Mouse (Mus musculus): Measurements from ENCODE around the gene Mindy4b-ps.
"Not testable (repeated sequence)": the region's sequence is repeated elsewhere in the genome, so short reads cannot be mapped to it uniquely, and the experiment has no call there.

Mindy4b-ps gene

DNA sequence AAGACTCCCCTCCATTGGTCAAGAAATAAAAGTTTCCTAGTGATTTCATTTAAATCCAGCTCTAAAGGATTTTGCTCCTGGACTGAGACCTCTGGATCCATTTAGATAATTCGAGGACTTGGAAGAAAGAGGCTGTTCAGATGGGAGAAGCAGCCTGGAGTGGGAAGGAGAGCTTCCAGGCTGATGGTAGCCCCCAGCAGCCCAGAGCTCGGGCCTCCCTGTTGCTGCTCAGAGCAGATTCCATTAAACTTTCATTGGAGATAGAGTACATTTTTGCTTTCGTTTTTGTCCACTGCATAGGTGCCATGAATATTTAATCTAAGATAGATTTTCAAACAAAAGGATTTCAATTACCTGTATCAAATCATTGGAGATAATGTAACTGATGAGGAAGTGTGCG, at the start of gene Mindy4b-ps:
Mindy4b-ps (minus strand) TSS at position 101 of the 400 bp plus-strand sequence.
- in situ Hi-C loops (cut with MboI, MseI), result no loop called here

DNA sequence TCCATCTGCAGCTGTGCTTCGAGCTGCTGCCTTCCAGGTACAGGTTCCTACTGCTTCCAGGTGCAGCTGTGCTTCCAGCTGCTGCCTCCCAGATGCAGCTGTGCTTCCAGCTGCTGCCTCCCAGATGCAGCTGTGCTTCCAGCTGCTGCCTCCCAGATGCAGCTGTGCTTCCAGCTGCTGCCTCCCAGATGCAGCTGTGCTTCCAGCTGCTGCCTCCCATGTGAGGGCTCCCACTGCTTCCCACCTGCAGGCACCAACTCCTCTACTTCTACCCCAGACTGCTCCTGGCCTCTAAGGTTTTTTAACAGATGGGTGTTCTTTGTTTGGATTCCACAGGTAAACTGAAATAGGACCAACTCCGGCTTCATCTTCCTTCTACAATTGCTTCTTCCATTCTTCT, 49.8 kb upstream of the Mindy4b-ps start:
- in situ Hi-C loops (cut with MboI, MseI), result not testable (repeated sequence)

DNA sequence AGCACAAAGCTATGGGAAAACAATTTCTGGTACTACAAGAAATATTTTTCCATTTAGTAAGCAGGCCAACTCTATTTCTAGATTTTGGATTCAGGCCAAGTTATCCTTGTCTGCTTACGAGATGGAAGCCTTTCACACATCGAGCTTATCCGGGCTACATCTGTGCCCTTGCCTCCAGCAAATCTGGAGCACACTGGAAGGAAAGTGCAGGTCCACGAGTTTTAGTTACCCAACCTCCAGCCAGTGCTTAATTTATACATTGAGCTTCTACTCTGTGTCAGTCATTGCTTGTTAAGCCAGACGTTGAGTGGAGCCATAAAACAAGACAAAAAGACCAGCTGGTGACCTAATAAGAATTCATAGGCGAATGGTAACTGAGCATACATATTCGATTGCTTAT, 43.6 kb upstream of the Mindy4b-ps start:
- in situ Hi-C loops (cut with MboI, MseI), result no loop called here

DNA sequence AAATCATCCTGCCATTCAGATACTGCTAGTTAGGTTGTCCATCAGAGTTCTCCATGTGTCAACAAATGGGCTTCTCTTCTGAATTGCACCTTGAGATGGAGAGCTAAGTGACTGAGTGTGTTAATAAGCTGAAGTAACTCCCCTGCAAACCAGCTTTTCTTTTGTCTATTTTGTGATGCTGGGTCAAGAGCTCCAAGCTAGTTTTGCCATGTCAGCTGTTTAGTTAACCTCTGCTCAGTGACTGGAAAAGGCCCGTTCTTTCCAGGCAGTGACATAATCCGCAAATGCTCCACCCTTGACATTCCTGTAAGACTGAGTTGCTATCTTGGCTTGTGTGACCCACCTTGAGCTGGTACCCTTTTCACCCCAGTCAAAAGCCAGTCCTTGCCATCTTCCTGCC, 40.9 kb upstream of the Mindy4b-ps start:
- in situ Hi-C loops (cut with MboI, MseI), result no loop called here

DNA sequence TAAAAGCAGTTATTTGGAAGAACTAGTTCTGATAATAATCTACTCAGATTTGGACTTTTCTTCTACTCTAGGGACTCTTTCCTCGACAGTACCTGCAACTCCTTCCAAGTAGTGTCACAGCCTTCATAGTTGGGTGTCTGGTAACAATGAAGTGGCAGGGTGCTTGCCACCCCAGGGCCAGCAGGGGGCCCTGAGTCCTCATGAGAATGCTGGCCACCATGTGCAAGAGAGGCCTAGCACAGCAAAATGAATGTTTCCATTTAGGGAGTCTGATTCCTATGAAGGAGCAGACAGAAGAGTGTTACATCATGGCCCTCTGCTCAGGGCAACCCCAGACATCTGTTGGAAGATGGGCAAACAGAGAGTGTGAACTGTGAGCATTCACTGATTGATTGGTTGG, 21.3 kb upstream of the Mindy4b-ps start:
- in situ Hi-C loops (cut with MboI, MseI), result no loop called here

DNA sequence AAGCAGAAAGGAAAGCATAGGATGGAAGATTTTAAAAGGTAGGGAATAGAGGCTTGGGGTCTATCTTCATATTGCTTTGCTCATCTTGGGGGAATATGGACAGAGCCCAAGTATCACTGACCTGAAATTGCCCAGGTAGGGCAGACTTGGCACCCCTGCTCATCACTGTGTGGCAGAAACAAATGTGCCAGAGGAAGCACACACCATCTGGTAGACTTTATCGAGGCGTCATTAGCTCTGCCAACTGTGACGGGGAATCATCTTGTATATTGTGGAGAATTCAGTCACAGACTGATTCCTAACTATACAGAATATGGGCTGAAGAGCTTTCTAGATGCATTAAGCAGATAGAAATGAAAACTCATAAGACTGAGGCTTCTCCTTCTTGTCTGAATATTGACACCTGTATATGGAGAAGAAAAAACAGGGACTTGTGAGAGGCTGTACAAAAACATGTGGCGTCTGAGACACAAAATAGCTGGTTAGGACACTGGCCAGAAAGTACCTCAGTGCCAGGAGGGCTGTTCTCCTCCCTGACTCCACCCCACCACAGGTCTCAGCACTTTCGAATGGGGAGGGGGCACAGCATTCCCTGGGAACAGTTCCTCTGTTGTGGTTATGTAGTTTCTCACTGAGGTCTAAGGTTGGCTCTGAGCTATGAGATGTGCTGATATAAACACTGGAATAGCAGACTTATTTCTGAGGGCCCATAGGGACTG, 11.5 kb upstream of the Mindy4b-ps start:
- in situ Hi-C loops (cut with MboI, MseI), result no loop called here

DNA sequence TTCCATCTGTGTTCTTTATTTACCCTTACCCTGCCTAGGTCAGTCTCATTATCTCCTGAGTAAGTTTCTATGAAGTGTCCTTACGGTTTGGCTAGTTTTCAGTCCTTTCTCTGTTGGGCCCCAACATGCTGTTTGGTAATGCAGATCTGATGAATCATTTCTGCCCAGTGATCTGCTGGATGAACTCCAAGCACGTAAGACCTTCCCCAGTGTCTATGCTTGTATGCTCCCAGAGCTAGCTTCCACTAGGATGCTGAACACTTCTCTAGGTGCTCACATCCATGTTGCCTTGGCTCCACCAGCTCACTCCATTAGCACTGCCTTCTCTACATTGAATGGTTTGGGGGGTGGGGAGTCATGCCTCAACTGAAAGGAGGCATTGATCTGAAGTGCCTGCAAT, 10.8 kb upstream of the Mindy4b-ps start:
- in situ Hi-C loops (cut with MboI, MseI), result no loop called here

DNA sequence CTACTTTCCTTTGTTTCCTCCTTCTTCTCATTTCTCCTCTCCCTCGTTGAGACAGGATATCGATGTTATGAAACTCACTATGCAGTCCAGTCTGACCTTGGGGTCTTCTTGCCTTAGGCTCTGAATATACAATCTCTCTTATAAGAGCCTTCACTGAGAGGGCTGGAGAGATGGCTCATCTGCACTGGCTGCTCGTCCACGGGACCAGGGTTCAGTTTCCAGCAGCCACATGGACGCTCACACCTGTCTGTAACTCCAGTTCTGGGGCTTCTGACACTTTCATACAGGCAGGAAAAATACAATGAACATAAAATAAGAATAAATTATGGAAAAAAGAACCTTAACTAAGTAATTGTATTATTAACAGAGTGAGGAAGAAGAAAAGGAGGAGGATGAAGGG, 9.5 kb upstream of the Mindy4b-ps start:
- in situ Hi-C loops (cut with MboI, MseI), result no loop called here

DNA sequence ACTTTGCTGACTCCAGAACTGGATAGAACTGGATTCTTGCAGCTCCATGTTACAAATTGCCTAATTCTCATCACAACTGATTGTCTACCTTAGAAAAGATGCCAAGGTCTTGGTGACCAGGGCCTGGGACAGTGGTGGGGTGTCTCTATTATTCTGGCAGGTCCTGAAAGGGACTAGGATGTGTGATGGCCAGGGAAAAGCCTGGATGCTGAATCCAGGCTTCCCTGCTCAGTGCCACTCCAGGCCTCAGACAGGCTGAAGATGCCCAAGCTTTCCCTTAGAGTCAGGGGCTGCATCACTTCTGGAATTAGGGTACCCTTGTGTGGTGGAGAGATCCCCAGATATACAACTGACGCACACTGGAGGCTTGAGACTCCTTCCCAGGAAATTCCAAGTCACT, 7.8 kb upstream of the Mindy4b-ps start:
- in situ Hi-C loops (cut with MboI, MseI), result no loop called here

DNA sequence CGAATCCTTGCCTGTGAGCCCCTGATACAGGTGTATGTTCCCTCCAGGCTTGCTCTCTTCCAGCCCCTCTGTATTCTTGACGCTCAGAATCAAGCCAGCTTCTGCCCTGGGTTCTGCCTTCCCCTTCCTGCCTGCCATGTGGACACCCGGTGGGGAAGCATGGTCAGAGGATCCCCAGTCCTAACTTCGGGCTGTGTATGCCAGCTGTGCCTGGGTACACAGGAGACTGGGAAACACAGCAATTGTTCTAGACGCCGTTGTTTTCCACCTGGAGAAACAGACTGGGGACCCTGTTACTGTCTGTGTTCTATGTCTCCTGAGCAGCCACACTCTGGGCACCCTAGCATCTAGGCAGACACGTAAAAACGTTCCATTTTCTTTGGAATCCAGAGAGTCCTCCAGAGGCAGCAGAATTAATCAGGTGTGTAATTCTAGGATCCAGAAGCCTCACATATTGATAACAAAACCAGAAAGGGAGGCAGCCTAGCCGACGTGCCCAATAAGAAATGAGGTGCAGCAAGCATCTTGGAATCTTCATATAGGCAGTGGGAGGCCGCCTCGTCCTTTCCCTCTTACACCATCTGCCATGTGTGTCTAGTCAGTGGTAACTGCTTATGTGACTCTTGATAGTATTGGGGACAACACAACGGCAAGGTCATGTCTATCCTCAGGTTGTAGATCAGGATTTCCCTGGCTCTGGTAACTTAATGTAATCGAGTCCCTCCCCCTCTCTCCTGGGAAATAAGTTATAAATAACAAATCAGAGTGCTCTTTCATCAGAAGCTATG, 6.4 kb upstream of the Mindy4b-ps start:
- in situ Hi-C loops (cut with MboI, MseI), result no loop called here

DNA sequence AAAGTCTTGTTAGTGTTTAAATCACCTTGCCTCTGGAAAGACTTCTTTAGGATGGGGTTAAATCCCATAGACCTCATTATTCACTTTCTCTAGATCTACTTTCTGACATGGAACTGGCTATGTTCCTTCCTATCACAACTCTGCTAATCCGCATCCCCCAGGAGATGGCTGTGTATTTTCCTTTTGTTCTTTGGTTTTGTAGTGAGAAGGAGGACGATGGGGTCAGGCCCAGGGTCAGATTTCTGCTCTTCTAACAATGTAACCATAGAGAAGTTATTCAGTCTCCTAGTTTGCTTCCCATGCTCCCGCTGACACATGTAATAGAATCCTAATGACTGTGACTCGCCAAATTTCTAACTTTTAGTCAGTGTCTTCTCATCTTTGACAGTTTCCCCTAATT, 4.2 kb upstream of the Mindy4b-ps start:
- in situ Hi-C loops (cut with MboI, MseI), result no loop called here

DNA sequence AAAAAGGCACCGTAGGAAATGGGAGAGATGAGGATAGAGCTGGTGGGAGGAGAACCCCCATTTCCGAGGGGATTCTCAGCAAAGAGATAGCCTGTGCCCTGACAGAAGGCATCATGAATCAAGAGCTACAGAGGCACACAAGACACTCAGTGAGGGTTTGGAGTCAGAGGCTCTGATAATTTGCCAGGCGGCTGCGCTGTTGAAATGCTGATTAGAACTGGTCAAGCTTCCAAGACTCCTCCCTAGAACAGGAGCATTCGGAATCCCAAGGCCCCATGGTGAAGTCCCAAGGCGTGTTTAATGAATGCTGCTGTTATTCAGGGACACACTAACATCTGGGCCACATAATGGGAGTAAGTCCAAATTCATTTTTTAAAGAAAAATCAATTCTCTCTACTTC, 4.8 kb downstream of the Mindy4b-ps start:
- in situ Hi-C loops (cut with MboI, MseI), result no loop called here

DNA sequence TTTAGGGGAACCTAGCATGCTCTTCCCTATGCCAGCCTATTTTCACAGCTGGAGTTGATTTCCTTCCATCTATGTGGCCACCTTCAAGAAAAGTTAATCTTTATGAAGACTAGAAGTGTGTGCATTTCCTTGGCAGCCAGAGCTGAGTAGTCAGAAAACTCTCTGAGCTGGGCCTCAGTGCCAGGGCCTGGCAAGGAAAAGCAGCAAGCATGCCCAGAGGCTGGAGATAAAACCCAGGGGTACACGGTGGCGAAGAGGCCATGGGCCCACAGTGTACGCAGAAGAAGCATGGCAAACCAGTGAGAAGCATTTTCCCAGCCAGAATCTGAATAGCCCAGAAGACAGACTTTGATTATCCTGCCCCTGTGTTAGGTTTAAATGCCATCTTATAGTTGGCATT, 7.9 kb downstream of the Mindy4b-ps start:
- in situ Hi-C loops (cut with MboI, MseI), result no loop called here

DNA sequence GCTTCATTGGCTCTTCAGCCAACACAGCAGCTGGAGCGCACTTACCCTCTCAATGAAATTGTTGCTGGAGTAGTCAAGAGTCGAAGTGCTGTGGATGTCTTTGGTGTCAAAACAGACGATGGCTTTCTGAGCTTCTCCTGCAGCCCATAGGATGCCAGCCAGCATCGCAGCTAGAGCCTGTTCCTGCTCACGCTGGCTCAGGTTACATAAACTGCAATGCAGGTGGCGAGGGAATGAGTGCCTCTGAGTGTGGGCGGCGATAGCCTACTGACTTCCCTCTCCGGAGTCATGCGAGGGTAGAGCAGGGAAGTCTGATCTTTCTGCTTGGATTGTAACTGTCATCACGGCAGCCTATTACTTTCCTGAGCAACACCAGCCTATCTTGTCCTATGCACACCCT, 11.8 kb downstream of the Mindy4b-ps start:
- in situ Hi-C loops (cut with MboI, MseI), result no loop called here

DNA sequence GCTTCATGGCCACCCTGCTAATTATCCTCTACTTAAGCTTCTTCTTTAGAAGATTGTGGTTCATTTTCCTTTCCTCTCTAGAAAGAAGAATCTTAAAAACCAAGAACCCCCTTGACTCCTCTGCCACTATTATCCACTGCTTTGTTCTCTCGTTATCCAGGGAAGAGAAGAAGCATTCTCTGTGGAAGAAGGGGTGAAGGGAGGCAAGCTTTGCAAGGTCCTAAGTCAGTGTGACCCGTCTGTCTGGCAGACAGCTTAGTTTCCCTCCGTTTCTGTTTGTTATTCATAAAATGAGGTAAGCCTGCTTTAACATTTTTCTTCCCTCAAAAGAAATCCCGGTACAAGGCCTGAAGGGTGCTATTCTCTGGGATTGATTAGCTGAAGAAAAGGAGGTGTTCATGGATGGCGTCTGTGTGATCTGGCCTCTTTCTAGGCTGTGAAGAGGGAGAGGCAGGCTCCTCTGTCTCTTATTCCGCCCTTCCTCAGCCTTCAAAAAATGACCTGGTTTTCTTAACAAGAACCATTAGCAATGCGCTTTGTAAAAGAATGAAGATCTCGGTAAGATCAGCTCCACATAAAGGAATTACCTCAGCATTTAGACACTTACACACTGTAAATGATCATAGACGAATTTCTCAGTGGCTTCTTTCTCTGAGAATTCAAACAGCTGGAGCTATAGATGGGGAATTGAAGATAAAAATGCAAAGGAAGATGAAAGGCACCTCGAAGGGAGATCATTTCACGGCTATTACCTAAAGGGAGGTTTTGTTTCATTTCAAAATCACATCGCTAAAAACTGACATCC, 12.8 kb downstream of the Mindy4b-ps start:
- in situ Hi-C loops (cut with MboI, MseI), result no loop called here

DNA sequence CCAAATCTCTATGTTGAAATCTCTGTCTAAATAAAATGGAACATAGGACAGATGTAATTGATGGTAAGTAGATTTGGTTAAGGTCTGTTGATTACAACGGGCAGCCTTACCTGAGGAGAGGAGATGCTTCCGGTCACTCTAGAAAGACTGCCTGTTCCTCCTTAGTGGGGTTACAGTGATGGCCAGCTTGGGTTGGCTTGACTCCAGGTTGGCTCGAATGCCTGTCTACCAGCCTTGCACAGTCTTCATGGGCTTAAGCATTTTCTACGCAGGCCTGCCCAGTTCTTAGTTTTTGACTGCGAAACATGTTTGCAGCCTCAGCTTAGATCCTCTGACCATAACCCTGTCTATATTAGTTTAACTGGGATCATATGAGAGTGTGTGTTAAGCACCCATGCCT, 13.5 kb downstream of the Mindy4b-ps start:
- in situ Hi-C loops (cut with MboI, MseI), result no loop called here

DNA sequence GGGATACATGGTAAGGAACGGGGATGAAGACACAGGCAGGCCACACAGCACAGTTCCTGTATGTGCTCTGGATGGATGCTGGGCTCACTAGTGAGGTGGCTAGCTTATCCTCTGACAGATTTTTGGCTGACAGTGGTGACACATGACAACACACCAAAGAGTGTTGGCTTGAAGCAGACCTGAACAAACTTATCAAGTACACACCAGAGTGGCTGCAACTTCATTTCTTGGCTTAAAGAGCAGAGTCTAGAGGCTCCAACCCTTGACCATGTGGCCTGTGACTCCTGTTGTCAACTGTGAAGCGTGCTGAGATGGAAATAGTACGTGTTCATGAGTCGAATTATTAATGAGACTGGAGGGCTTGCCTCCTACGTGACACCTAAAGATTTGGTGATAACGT, 17.4 kb downstream of the Mindy4b-ps start:
- in situ Hi-C loops (cut with MboI, MseI), result no loop called here

DNA sequence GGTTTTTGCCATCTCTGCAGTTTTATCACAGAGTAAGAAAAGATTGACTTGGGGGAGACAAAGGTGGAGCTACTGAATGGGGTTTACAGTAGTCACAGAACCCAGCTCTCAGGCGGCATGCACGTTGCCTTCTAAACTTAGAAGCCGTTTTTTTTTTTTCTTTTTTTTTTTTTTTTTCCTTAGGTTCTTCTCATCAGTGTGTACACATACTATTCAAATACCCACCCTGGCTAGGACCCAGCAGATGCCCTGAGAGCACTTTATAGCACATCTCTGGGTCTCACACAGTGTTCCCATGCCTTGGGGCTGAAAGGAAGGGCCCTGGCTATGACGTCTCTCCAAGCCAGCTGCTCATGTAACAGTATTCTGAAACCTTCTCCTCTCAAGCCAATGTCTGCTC, 23.4 kb downstream of the Mindy4b-ps start:
- in situ Hi-C loops (cut with MboI, MseI), result no loop called here

DNA sequence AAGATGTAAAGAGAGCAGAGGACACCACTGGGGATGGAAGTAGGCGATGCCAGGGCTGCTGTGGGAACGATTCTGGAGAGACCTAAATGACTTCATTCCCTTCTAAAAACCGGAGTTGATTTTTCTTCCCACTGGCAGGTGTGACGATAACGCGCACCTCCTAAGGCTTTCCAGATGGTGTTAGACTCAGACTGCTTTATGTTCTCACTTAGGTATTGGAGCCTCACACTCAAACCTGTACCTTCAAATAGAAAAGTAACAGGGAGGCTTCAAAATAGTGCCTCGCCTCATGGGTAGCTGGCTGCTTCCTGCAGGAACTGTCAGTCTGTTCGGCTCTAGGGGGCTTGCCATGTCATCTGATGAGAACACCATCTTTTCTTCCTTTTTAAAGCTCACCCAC, 23.9 kb downstream of the Mindy4b-ps start:
- in situ Hi-C loops (cut with MboI, MseI), result no loop called here

DNA sequence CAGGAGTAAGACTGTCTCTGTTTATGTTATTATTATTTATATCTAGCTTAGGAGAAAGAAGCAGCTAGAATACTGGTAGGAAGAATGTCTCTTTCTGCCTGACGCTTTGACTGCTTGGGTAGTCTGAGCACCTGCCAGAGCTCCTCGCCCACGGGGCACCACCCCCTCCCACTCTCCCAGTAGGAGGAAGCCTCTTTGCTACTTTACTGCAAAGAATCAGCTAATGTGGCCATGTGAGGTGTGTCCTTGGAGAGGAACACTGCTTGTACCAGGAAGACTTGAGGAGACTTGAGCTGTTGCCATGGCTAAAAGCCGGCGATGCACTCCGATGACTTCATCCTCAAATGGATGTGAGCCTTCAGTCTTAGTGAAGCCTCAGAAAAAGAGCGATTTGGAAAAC, 32.6 kb downstream of the Mindy4b-ps start:
- in situ Hi-C loops (cut with MboI, MseI), result no loop called here

DNA sequence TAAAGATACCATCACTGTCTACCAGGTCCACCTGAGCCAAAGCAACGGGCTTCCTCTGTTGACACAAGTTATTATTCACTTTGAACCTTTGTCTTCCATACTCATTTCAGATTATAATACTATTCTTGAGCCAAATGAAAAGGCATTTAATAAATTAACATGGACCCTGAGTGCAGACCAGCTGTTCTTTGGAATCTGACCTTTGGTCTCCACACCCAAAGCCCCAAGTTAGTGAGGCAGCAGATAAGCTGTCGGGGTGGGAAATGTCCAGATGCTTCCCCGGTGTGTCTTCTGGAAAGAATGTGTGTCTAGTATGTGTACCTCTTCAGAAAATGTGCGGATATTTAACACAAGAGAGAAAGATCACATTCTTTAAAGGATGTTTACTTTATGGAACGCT, 33.1 kb downstream of the Mindy4b-ps start:
- in situ Hi-C loops (cut with MboI, MseI), result no loop called here

DNA sequence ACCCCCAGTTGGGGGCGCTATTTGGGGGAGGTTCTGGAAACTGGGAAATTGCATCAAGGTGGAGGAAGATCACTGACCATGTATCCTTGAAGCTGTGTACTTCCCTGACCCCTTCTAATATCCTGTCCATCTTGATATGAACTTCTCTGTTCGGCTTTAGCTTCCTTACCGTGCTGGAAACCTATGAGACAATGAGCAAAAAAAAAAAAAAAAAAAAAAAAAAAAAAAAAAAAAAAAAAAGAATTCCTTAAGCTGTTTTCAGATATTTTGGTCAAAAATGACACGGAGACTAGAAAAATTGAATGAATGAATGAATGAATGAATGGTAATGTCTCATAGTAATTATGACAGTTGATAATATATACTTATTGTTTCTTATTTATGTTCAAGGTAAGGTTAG, 35.6 kb downstream of the Mindy4b-ps start:
- in situ Hi-C loops (cut with MboI, MseI), result no loop called here

DNA sequence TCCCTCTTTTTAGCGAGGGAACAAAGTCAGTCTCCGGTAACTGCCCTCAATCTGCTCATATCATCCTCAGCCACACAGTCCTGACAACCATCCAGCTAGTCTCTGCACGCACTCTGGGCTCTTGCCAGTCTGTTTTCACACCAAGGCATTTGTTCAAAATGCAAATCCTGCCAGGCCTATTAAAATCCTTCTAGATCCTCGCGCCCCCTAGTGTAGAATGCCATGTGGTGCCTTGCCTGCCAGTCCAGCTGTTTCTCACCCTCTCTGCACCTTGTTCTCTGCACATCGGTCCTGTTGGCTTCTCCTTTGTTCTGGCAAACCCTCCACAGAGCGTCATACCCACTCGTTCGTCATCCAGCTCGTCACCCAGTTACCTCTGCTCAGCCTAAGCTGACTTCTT, 36.2 kb downstream of the Mindy4b-ps start:
- in situ Hi-C loops (cut with MboI, MseI), result no loop called here
